Mouse (Mus musculus) thymus, adult 2 months (tissue): ENCODE results near the gene Tpm4. TPM values are rescaled to one million over a fixed set of nuclear protein-coding genes. Genes with fewer than 3 reads are reported as not detected.

Experiments used
- DNase-seq: peaks from one replicate; pipeline ENCODE4 v3.0.0; 2021
- H3K27ac ChIP-seq: fragments of 200-500 bp; 2 replicates; pipeline ENCODE4 v1.5.1; 2012; ENCODE audit warnings: low read length, control low read depth; ENCODE audit not compliant: control insufficient read depth, insufficient read depth
- H3K27me3 ChIP-seq: fragments of 200-500 bp; 2 replicates; pipeline ENCODE4 v1.6.1; 2012; ENCODE audit warnings: mild to moderate bottlenecking, low read length, moderate library complexity, mixed read lengths; ENCODE audit not compliant: control insufficient read depth, insufficient read depth
- H3K36me3 ChIP-seq: fragments of 200-500 bp; 2 replicates; pipeline ENCODE4 v1.6.1; 2012; ENCODE audit warnings: mild to moderate bottlenecking, low read length, moderate library complexity; ENCODE audit not compliant: control insufficient read depth, insufficient read depth
- H3K4me1 ChIP-seq: fragments of 200-500 bp; replicated peaks from 2 replicates; pipeline ENCODE4 v1.6.1; 2012; ENCODE audit warnings: low read length; ENCODE audit not compliant: control insufficient read depth, insufficient read depth
- H3K4me3 ChIP-seq: fragments of 200-500 bp; 2 replicates; pipeline ENCODE4 v1.5.1; 2012; ENCODE audit warnings: mild to moderate bottlenecking, low read length, control low read depth, moderate library complexity; ENCODE audit not compliant: control insufficient read depth, insufficient read depth
- CTCF ChIP-seq: fragments of 200-500 bp; IDR thresholded peaks from 2 replicates; pipeline ENCODE4 v1.5.1; 2012; ENCODE audit warnings: mild to moderate bottlenecking, control low read depth, low read length, moderate library complexity, borderline replicate concordance; ENCODE audit not compliant: control insufficient read depth, poor library complexity, insufficient read depth; ENCODE audit errors: extremely low read depth
- POLR2A ChIP-seq: fragments of 200-500 bp; IDR thresholded peaks from 2 replicates; pipeline ENCODE4 v1.6.1; 2012; ENCODE audit warnings: mild to moderate bottlenecking, low read length, control low read depth, moderate library complexity; ENCODE audit not compliant: control insufficient read depth, poor library complexity, insufficient read depth; ENCODE audit errors: extremely low read depth
- WGBS: fragments of 180-500 bp; shearing (Covaris S2); methylation state at CpG from one replicate; pipeline ENCODE4 v1.1.7; 2018; 5-methylcytosine and 5-hydroxymethylcytosine counted together
- polyA plus RNA-seq: library from polyadenylated mRNA; depleted of rRNA; stranded (reverse); fragments of >200 nt; gene quantifications from 2 replicates; pipeline ENCODE4 v1.2.3, GENCODE M21; 2012

Tpm4 gene
- polyA plus RNA-seq, 1 experiment = 55.6 TPM

DNA sequence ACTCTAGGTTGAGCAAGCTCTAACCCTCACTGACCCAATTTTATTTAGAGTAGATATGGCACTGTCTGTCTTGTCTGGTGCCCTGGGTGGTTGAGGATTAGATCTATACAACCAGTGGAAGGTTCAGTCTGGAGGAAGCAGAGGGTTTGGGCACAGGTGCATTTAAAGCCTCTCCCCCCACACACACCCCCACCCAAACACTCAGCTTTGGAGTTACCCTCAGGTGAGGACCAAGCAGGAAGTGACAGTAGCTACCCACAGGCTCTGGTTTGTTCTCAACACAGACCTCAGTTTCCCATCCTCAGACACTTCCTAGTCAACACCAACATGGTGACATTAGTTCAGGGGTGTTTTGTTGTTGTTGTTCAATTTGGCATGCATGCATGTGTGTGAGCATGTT lies 28.0 kb downstream of the Tpm4 start:
- H3K36me3 ChIP-seq = no peaks in the 10 kb centered on the region
- peak overlapping the region; percentile 24; the same call in 1 of the 2 replicates for H3K27ac ChIP-seq
- no peaks in the 10 kb centered on the region for H3K27me3 ChIP-seq
- DNase-seq = peak; percentile 36
- no peak for TF ChIP-seq CTCF
- no peak for TF ChIP-seq POLR2A
- H3K4me1 ChIP-seq = peaks cover 17% of the 10 kb centered on the region
- no peak overlapping the region for H3K4me3 ChIP-seq

DNA sequence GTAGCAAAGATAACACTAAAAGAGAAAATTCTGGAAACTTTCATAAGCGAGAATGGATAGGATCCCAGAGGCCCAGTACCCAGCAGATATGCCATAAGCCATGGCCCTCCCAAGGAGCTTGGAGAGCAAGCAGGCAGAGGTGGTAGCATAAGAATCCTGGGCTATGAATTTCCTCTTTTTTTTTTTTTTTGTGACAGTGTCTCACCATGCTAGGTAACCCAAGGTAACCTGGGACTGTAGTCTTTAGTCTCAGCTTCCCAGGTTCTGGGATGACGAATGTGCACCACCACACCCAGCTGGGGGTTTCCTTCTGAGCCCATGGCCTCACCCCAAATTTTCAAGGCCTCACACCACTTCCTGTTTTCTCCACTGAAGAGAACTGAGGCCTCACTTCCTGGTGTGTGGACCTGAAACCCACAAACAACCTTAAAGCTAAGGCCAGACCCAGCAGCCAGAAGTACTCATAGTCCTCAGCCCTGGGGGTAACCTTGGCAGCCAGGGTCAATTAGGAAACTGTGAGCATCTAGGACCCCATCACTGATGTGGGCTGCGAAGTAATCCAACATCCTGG lies 34.4 kb downstream of the Tpm4 start:
- TF ChIP-seq POLR2A (no peak), CTCF (no peak)
- DNase-seq = peak; percentile 30
- H3K4me3 ChIP-seq = no peak overlapping the region
- peak overlapping the region; percentile 66 for H3K27ac ChIP-seq
- H3K4me1 ChIP-seq = peaks cover 19% of the 10 kb centered on the region
- no peaks in the 10 kb centered on the region for H3K27me3 ChIP-seq
- H3K36me3 ChIP-seq = peaks cover 59% of the 10 kb centered on the region
- 67% methylated on average over 3 of the region's 3 CpGs for WGBS

DNA sequence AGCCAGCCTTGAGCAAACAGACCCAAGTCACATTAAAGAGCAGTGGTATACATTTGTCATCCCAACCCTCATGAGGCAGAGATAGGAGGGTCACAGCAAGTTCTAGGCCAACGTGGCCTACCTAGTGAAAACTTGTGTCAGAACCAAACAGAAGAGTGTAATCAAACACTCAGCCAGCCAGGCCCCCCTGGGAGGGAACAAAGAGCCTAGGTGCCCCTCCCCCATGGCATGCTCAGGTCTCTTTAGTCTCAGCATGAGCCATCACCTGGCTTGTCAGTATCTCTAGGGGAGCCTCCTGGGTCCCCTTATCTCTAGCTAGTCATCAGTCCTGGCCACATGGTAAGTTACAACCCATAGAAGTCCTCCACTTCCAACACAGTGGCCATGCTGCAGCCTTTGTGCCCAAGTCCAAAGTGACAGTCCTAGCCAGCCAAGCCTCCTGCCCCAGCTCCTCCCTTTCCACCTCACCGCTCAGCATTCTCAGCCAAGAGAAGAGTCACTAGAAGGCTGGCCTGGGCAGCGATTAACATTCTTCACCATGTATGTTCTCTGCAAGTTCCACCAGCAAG lies 35.0 kb downstream of the Tpm4 start:
- DNase-seq = no peak
- TF ChIP-seq POLR2A (no peak), CTCF (no peak)
- H3K27ac ChIP-seq = peak overlapping the region; percentile 66; the same call in 1 of the 2 replicates
- H3K27me3 ChIP-seq = no peaks in the 10 kb centered on the region
- H3K4me1 ChIP-seq = peaks cover 19% of the 10 kb centered on the region
- no peak overlapping the region for H3K4me3 ChIP-seq
- peaks cover 65% of the 10 kb centered on the region for H3K36me3 ChIP-seq
- 85% methylated on average over 3 of the region's 3 CpGs for WGBS

DNA sequence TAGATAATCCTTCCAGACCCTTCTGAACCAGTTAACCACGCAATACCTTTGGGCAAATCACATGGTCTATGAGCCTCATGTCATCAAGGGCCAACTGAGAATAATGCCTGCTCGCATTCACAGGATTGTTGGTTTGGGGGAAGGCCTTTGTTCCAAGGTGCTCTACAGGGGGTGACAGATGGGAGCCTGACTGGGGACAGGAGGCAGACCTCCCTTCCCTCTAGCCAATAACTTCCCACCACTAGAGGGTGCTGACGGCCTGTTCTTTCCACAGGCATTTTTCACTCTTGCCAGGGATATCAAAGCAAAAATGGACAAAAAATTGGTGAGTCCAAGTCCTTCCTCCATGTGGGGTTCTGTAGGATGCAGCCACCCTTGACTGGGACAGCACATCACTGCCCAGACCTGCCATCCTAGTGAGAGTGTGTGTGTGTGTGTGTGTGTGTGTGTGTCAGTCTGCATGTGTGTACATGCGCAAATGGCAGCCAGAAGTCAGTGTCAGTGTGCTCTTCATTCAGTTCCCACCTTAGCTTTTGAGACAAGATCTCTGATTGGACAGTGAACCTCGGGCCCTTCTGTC lies 42.7 kb downstream of the Tpm4 start:
- Histone ChIP-seq H3K4me3 (no peak overlapping the region), H3K36me3 (peaks cover 97% of the 10 kb centered on the region), H3K27ac (no peak overlapping the region), H3K27me3 (no peaks in the 10 kb centered on the region), H3K4me1 (no peaks in the 10 kb centered on the region)
- 73% methylated on average over 5 of the region's 5 CpGs for WGBS
- no peak for TF ChIP-seq POLR2A
- peak; percentile 55; the same call in 1 of the 2 replicates for TF ChIP-seq CTCF
- peak; percentile 74 for DNase-seq

DNA sequence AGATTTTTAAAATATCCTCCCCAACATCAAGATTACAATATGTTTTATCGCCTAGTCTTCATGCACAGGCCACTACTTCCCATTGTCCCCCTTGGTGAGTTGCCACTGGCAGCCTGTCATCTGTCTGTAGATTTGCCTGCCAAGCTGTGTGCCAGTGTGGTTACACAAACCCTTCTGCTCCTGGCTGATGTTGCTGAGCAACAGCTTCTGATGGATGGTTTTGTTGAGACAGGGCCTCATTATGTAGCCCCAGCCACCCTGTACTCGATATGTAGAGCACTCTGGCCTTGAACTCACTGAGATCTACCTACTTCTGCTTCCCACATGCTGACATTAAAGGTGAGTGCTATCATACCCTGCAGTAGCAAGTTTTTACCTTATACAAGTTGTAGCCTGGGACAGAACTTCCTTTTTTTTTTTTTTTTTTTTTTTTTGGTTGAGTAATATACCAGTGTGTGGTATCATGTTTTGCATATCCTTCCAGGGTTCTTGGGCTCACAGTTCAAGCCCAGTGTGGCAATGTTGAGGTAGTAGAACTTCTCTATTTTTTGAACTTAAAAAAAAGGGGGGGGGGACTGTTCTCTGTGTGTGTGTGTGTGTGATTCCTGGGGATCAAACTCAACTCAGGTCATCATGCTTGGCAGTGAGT lies 48.9 kb downstream of the Tpm4 start:
- H3K36me3 ChIP-seq = peaks cover 37% of the 10 kb centered on the region
- no peaks in the 10 kb centered on the region for H3K4me1 ChIP-seq
- DNase-seq = no peak
- no peak overlapping the region; the same call in 1 of the 2 replicates for H3K27ac ChIP-seq
- TF ChIP-seq CTCF (no peak), POLR2A (no peak)
- 59% methylated on average over 2 of the region's 2 CpGs for WGBS
- H3K4me3 ChIP-seq = no peak overlapping the region
- H3K27me3 ChIP-seq = no peaks in the 10 kb centered on the region

DNA sequence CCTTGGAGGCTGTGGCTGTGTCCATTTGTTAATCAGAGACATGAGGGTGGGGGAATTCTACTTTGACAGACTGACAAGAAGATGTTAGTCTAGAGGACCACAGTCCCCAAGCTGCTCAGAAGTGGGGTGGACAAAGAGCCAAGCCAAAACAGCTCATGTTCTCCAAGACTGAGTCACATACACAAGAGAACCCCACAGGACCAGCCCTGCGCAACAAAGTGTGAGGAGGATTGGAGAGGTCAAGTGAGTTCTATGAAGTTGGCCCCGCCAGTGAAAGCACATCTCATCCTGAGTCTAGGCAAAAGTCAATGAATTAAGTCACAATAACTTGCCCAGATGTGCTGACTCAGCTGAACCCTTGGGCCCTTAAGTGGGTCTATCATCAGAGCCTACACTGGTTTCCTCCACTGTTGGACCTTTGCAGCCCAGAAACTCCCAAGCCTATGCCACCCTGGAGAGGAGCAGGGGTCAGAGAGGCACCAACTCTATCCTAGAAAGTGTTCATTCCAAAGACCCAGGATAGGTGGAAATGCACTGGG lies 53.1 kb downstream of the Tpm4 start:
- no peak for TF ChIP-seq POLR2A
- TF ChIP-seq CTCF = no peak
- 96% methylated on average over 2 of the region's 2 CpGs for WGBS
- DNase-seq = no peak

More for the DNA sequence above, 53.1 kb downstream of the Tpm4 start:
- Histone ChIP-seq H3K4me1 (peaks cover 9% of the 10 kb centered on the region), H3K36me3 (no peaks in the 10 kb centered on the region), H3K27ac (no peak overlapping the region), H3K27me3 (no peaks in the 10 kb centered on the region), H3K4me3 (no peak overlapping the region)
